Mouse (Mus musculus) limb, embryonic 14.5 days (tissue): Measurements from ENCODE around the gene Rnaseh2b. TPM values are rescaled to one million over a fixed set of nuclear protein-coding genes. Genes with fewer than 3 reads are reported as not detected.

ENCODE experiments used
- ATAC-seq: fragments of 200-750 bp; cut with Nextera tagmentation; 2 replicates; pipeline ENCODE4 v1.8.0; 2017; ENCODE audit warnings: low read depth, moderate number of reproducible peaks, moderate TSS enrichment; ENCODE audit not compliant: low FRiP score
- DNase-seq: peaks from one replicate; pipeline ENCODE4 v3.0.0-alpha.2; 2015; ENCODE audit warnings: low spot score
- H3K27ac ChIP-seq: fragments of 300-500 bp; sonication (generic); replicated peaks from 2 replicates; pipeline ENCODE4 v1.5.1; 2014; ENCODE audit warnings: low read depth, mild to moderate bottlenecking, low read length, moderate library complexity, mixed read lengths
- H3K27me3 ChIP-seq: fragments of 300-500 bp; sonication (generic); 2 replicates; pipeline ENCODE4 v1.6.1; 2014; ENCODE audit warnings: low read length, mixed read lengths; ENCODE audit not compliant: control insufficient read depth, insufficient read depth
- H3K36me3 ChIP-seq: fragments of 300-500 bp; sonication (generic); 2 replicates; pipeline ENCODE4 v1.6.1; 2014; ENCODE audit warnings: mild to moderate bottlenecking, low read length, moderate library complexity, mixed read lengths; ENCODE audit not compliant: control insufficient read depth, insufficient read depth
- H3K4me1 ChIP-seq: fragments of 300-500 bp; sonication (generic); 2 replicates; pipeline ENCODE4 v1.6.1; 2014; ENCODE audit warnings: antibody characterized with exemption, low read length, mixed read lengths; ENCODE audit not compliant: control insufficient read depth, insufficient read depth
- H3K4me2 ChIP-seq: fragments of 300-500 bp; sonication (generic); replicated peaks from 2 replicates; pipeline ENCODE4 v1.6.1; 2014; ENCODE audit warnings: low read depth, mild to moderate bottlenecking, low read length, moderate library complexity; ENCODE audit not compliant: severe bottlenecking
- H3K4me3 ChIP-seq: fragments of 300-500 bp; sonication (generic); replicated peaks from 2 replicates; pipeline ENCODE4 v1.5.1; 2014; ENCODE audit warnings: low read length
- H3K9ac ChIP-seq: fragments of 300-500 bp; sonication (generic); 2 replicates; pipeline ENCODE4 v1.6.1; 2014; ENCODE audit warnings: mild to moderate bottlenecking, low read depth, low read length, moderate library complexity; ENCODE audit not compliant: severe bottlenecking
- H3K9me3 ChIP-seq: fragments of 300-500 bp; sonication (generic); 2 replicates; pipeline ENCODE4 v1.6.1; 2016; ENCODE audit warnings: low read length; ENCODE audit not compliant: control insufficient read depth
- POLR2A ChIP-seq: fragments of 200-500 bp; IDR thresholded peaks from 2 replicates; pipeline ENCODE4 v1.8.0; 2012; ENCODE audit warnings: inconsistent platforms, mild to moderate bottlenecking, moderate library complexity, borderline replicate concordance; ENCODE audit not compliant: insufficient read depth, insufficient read length; ENCODE audit errors: extremely low read depth
- WGBS: fragments of 180-500 bp; shearing (Covaris S2); extraction: QIAGEN DNeasy Blood & Tissue Kit; methylation state at CpG from one replicate; pipeline ENCODE4 v1.1.7; 2014; 5-methylcytosine and 5-hydroxymethylcytosine counted together
- polyA plus RNA-seq, 2 experiments: library from polyadenylated mRNA; depleted of rRNA in 1 of 2; stranded (reverse) in 1 of 2; unstranded in 1 of 2; fragments of >200 nt; fragmentation: Nextera tagmentation in 1 of 2; extraction: Ambion mirVana in 1 of 2; gene quantifications; 2 replicates each; pipeline versions ENCODE4 v1.2.1 to v1.2.3; 2012 to 2014

The Rnaseh2b gene
- polyA plus RNA-seq, 2 experiments, result 29.6 to 58.8 TPM

- Histone ChIP-seq H3K4me2 (no peak overlapping the region), H3K4me1 (peaks cover 4% of the 10 kb centered on the region), H3K9me3 (no peaks in the 10 kb centered on the region), H3K9ac (no peak overlapping the region), H3K4me3 (no peak overlapping the region), H3K27me3 (no peaks in the 10 kb centered on the region), H3K36me3 (peaks cover 11% of the 10 kb centered on the region), H3K27ac (no peak overlapping the region)
- TF ChIP-seq POLR2A, result no peak
- DNase-seq (no peak), ATAC-seq (no peak)
- 84% methylated on average over 5 of the region's 5 CpGs for WGBS
These were observed 61.4 kb downstream of the Rnaseh2b start for GRCm38 (mm10) chr14:62353793-62354192.

GRCm38 (mm10) chr14:62355201-62355600 lies 62.8 kb downstream of the Rnaseh2b start:
- TF ChIP-seq POLR2A, result no peak

GRCm38 (mm10) chr14:62361263-62361980 lies 69.0 kb downstream of the Rnaseh2b start:
- ATAC-seq (no peak), DNase-seq (no peak)
- 60% methylated on average over 8 of the region's 8 CpGs for WGBS
- no peak overlapping the region for H3K4me3 ChIP-seq
- no peak for TF ChIP-seq POLR2A
- no peak overlapping the region for H3K9ac ChIP-seq
- H3K27me3 ChIP-seq, result no peaks in the 10 kb centered on the region
- no peak overlapping the region for H3K4me2 ChIP-seq
- H3K36me3 ChIP-seq, result peaks cover 25% of the 10 kb centered on the region; the same call in 1 of the 2 replicates
- no peak overlapping the region for H3K27ac ChIP-seq
- H3K4me1 ChIP-seq, result no peaks in the 10 kb centered on the region
- H3K9me3 ChIP-seq, result no peaks in the 10 kb centered on the region

More at GRCm38 (mm10) chr14:62355201-62355600, 62.8 kb downstream of the Rnaseh2b start:
- no peak overlapping the region for H3K9ac ChIP-seq
- H3K4me1 ChIP-seq, result no peaks in the 10 kb centered on the region
- H3K27me3 ChIP-seq, result no peaks in the 10 kb centered on the region
- ATAC-seq (no peak), DNase-seq (no peak)
- no peak overlapping the region for H3K4me2 ChIP-seq
- H3K9me3 ChIP-seq, result no peaks in the 10 kb centered on the region
- WGBS, result 67% methylated on average over 7 of the region's 7 CpGs
- H3K36me3 ChIP-seq, result peaks cover 7% of the 10 kb centered on the region
- no peak overlapping the region for H3K4me3 ChIP-seq
- H3K27ac ChIP-seq, result no peak overlapping the region

GRCm38 (mm10) chr14:62363774-62364173 lies 71.4 kb downstream of the Rnaseh2b start:
- peaks cover 36% of the 10 kb centered on the region for H3K36me3 ChIP-seq

GRCm38 (mm10) chr14:62370819-62371218 lies 78.4 kb downstream of the Rnaseh2b start:
- Histone ChIP-seq H3K27ac (no peak overlapping the region), H3K9ac (no peak overlapping the region), H3K4me3 (no peak overlapping the region), H3K9me3 (no peaks in the 10 kb centered on the region), H3K36me3 (peaks cover 17% of the 10 kb centered on the region), H3K4me1 (peaks cover 4% of the 10 kb centered on the region; the same call in 1 of the 2 replicates), H3K4me2 (no peak overlapping the region), H3K27me3 (no peaks in the 10 kb centered on the region)
- WGBS, result 49% methylated on average over 6 of the region's 6 CpGs
- TF ChIP-seq POLR2A, result no peak
- ATAC-seq (no peak), DNase-seq (no peak)

More at GRCm38 (mm10) chr14:62363774-62364173, 71.4 kb downstream of the Rnaseh2b start:
- Histone ChIP-seq H3K27me3 (no peaks in the 10 kb centered on the region), H3K4me1 (no peaks in the 10 kb centered on the region), H3K27ac (no peak overlapping the region), H3K9ac (no peak overlapping the region), H3K9me3 (no peaks in the 10 kb centered on the region), H3K4me3 (no peak overlapping the region), H3K4me2 (no peak overlapping the region)
- no peak for TF ChIP-seq POLR2A
- DNase-seq (no peak), ATAC-seq (no peak)
- WGBS, result 85% methylated on average over 2 of the region's 2 CpGs
